Mouse (Mus musculus) thymus, adult 2 months (tissue): ENCODE results near the gene Fbln1.

ENCODE experiments used
- CTCF ChIP-seq: fragments of 200-500 bp; IDR thresholded peaks from 2 replicates; pipeline ENCODE4 v1.5.1; 2012; ENCODE audit warnings: mild to moderate bottlenecking, control low read depth, low read length, moderate library complexity, borderline replicate concordance; ENCODE audit not compliant: control insufficient read depth, poor library complexity, insufficient read depth; ENCODE audit errors: extremely low read depth
- POLR2A ChIP-seq: fragments of 200-500 bp; IDR thresholded peaks from 2 replicates; pipeline ENCODE4 v1.6.1; 2012; ENCODE audit warnings: mild to moderate bottlenecking, low read length, control low read depth, moderate library complexity; ENCODE audit not compliant: control insufficient read depth, poor library complexity, insufficient read depth; ENCODE audit errors: extremely low read depth

DNA sequence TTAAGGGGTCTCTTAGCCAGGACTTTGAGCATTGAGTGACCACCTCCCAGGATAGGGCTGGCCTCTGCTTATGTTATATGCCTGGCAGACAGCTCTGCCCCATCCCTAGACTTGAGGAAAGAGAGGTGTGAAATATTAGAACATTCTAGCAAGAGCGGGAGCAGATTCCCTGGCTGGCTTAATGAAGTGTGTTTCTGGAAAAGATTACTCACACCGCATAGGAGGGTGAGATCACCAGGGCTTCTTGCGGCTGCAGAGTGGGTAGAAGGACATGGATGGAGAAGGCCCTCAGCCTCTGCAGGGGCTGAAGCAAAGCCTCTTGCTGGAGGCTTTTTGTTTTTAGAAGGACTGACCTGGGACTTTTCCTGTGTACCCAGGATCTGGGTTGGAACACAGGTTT is 19.9 kb downstream of the Fbln1 start:
- TF ChIP-seq CTCF (no peak), POLR2A (no peak)
